8 mouse cellular contexts compared by ENCODE assay signal in genomic region chr1:158653808-158654520, GRCm38 (mm10).
DNase-seq lines count a peak whose midpoint lies in the region; ATAC-seq and TF ChIP-seq lines count a peak whose summit lies in the region.

No protein-coding gene starts in this region.

- TF ChIP-seq CTCF in MEL (IDR thresholded peaks at IDR 0.05 in 2 of 3, conservative IDR thresholded peaks at IDR 0.05 in 1 of 3; ENCODE audit: control insufficient read depth in 1 of 3, insufficient read depth in 1 of 3, low read depth in 2 of 3, low read length in 3 of 3, poor library complexity in 1 of 3, severe bottlenecking in 1 of 3), result peak; percentile 25 to 61 (median 36); a peak in 5 of 6 replicates

- 28% methylated on average over 4 of the region's 4 CpGs for WGBS in midbrain, embryonic 13.5 days

- peak; percentile 19; the same call in 1 of the 2 replicates for TF ChIP-seq RAD21 in MEL (IDR thresholded peaks at IDR 0.05; ENCODE audit: low read depth, low read length)

- intact Hi-C loops in heart, postnatal 14 days (cut with DNase I), result loop anchor here (1.0 to 5.0 kb wide), 3 partner anchors 57 to 1102 kb away; no protein-coding TSS in a partner anchor

- no peak overlapping the region for H3K4me2 ChIP-seq in midbrain, embryonic 13.5 days (replicated peaks)

- no peaks in the 10 kb centered on the region for H3K4me1 ChIP-seq in MEL (ENCODE audit: control insufficient read depth in 1 of 2, insufficient read depth in 2 of 2, low read length in 2 of 2)
- 0 out of 2 replicates have a peak, but pooled peaks cover 4% of the 10 kb centered on the region for H3K4me1 ChIP-seq in midbrain, embryonic 13.5 days (replicated peaks)

- no peak overlapping the region for H3K27ac ChIP-seq in MEL (ENCODE audit: control insufficient read depth, low read depth, low read length)
- no peak overlapping the region for H3K27ac ChIP-seq in midbrain, embryonic 13.5 days

- no peaks in the 10 kb centered on the region for H3K9me3 ChIP-seq in MEL (replicated peaks; ENCODE audit: insufficient read depth, low read length)
- H3K9me3 ChIP-seq in midbrain, embryonic 13.5 days, result no peaks in the 10 kb centered on the region

- H3K4me3 ChIP-seq in MEL (ENCODE audit: control insufficient read depth in 1 of 2, insufficient read depth in 1 of 2, low read depth in 2 of 2, low read length in 2 of 2), result no peak overlapping the region
- no peak overlapping the region for H3K4me3 ChIP-seq in midbrain, embryonic 13.5 days (replicated peaks)

- no peaks in the 10 kb centered on the region for H3K36me3 ChIP-seq in MEL (ENCODE audit: control insufficient read depth in 1 of 2, insufficient read depth in 2 of 2, low read length in 2 of 2)
- H3K36me3 ChIP-seq in midbrain, embryonic 13.5 days, result peaks cover 23% of the 10 kb centered on the region

- TF ChIP-seq EP300 in MEL (IDR thresholded peaks at IDR 0.05; ENCODE audit: low read depth in 1 of 2, low read length in 2 of 2), result no peak

- ATAC-seq in midbrain, embryonic 13.5 days, result peak; percentile 75
- no peak for ATAC-seq in erythroid progenitor cell, adult 5-6 weeks (replicated peaks; ENCODE audit: low FRiP score, poor library complexity, severe bottlenecking)

- TF ChIP-seq POLR2A in MEL (IDR thresholded peaks at IDR 0.05; ENCODE audit: control insufficient read depth in 1 of 2, insufficient read depth in 1 of 2, low read depth in 1 of 2, low read length in 2 of 2, poor library complexity in 1 of 2), result no peak

- H3K9ac ChIP-seq in MEL (ENCODE audit: control insufficient read depth, low read depth, low read length, poor library complexity, severe bottlenecking), result no peak overlapping the region
- no peak overlapping the region for H3K9ac ChIP-seq in midbrain, embryonic 13.5 days (replicated peaks)

- no peaks in the 10 kb centered on the region for H3K27me3 ChIP-seq in MEL (ENCODE audit: control insufficient read depth in 1 of 2, insufficient read depth in 2 of 2, low read length in 2 of 2)
- no peaks in the 10 kb centered on the region for H3K27me3 ChIP-seq in midbrain, embryonic 13.5 days

- no peaks in the 10 kb centered on the region for H3K79me2 ChIP-seq in MEL (ENCODE audit: control insufficient read depth, insufficient read depth, low read length, poor library complexity)

- peak; percentile 75 for DNase-seq in heart, adult 11 months
- DNase-seq in heart, adult 9 months (ENCODE audit: low spot score in 2 of 2), result no peak
- DNase-seq in MEL (ENCODE audit: low read depth, low spot score), result peak; percentile 62
- DNase-seq in cerebellum, postnatal 10 days, result peak; percentile 81 to 90
- peak; percentile 10 to 36 for DNase-seq in heart, postnatal 14 days
- DNase-seq in kidney, postnatal 36 days, result peak; percentile 55

TF ChIP-seq in MEL, 35 proteins besides CTCF, POLR2A, EP300 and RAD21:
- TF ChIP-seq USF2 (IDR thresholded peaks at IDR 0.05; ENCODE audit: borderline replicate concordance in 1 of 2, insufficient read depth in 1 of 2, low read depth in 1 of 2, low read length in 2 of 2) (no peak), MAZ (IDR thresholded peaks at IDR 0.05; ENCODE audit: low read depth, low read length) (no peak), ZC3H11A (IDR thresholded peaks at IDR 0.05; ENCODE audit: low read depth, low read length) (peak; percentile 48), SMC3 (IDR thresholded peaks at IDR 0.05; ENCODE audit: low read depth, low read length) (peak; percentile 74)

Comparison
In these comparisons a context has a peak if more than half of its experiments do, and no peak if none do; other contexts are left out.
1. DNase-seq: peak in heart, adult 11 months (single experiment), MEL (single experiment), cerebellum, postnatal 10 days (2 of 2), heart, postnatal 14 days (2 of 2) and kidney, postnatal 36 days (2 of 2); none in heart, adult 9 months (0 of 2).